Mouse (Mus musculus): ENCODE results near the gene Lipm.

The Lipm gene

GRCm38 (mm10) chr19:34165891-34166290 is 65.2 kb downstream of the Lipm start, which contains the start of gene Ankrd22:
Gene Ankrd22, minus strand, starts transcription at chr19:34166053.
- peak in 1 of 2 experiments; percentile 28 for DNase-seq (ENCODE audit: low spot score in 2 of 2)

GRCm38 (mm10) chr19:34166386-34166785 is 65.7 kb downstream of the Lipm start:
- no peak for DNase-seq (ENCODE audit: low spot score in 2 of 2)

- DNase-seq (ENCODE audit: low spot score in 2 of 2): peak; percentile 34 to 59
Observed at GRCm38 (mm10) chr19:34167896-34168661, 67.3 kb downstream of the Lipm start.

DNA sequence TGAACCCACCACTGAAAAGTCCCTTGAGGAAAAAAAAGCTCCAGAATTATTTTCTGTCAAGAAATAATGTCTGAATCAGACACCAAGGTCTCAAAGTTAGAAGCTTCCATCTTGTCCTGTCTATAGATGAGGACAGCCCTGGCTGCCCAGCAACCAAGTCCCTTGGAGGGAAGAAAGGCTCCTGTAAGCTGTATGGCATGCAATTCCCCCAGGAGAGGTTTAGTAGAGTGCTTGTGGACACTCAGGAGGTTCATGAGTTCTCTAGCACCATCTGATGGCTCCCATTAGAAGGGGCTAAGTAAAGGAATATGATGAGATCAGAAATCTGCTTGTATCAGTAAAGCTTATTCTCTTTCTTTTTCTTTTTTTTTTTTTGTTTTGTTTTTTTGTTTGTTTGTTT is 68.4 kb downstream of the Lipm start:
- DNase-seq (ENCODE audit: low spot score in 2 of 2): no peak

GRCm38 (mm10) chr19:34171167-34171566 is 70.4 kb downstream of the Lipm start:
- no peak for DNase-seq (ENCODE audit: low spot score in 2 of 2)
